Mouse (Mus musculus) hindbrain, embryonic 11.5 days (tissue): ENCODE measurements around the gene Sec31b. TPM values are rescaled to one million over a fixed set of nuclear protein-coding genes. Genes with fewer than 3 reads are reported as not detected.

Source experiments
- ATAC-seq: fragments of 200-750 bp; cut with Nextera tagmentation; 2 replicates; pipeline ENCODE4 v1.8.0; 2017; ENCODE audit warnings: mild to moderate bottlenecking, moderate TSS enrichment, moderate library complexity; ENCODE audit not compliant: low FRiP score
- DNase-seq: peaks from one replicate; pipeline ENCODE4 v3.0.0-alpha.2; 2015; ENCODE audit warnings: low spot score
- H3K27ac ChIP-seq: fragments of 300-500 bp; sonication (generic); 2 replicates; pipeline ENCODE4 v1.5.1; 2014; ENCODE audit warnings: mild to moderate bottlenecking, low read depth, low read length
- H3K27me3 ChIP-seq: fragments of 300-500 bp; sonication (generic); 2 replicates; pipeline ENCODE4 v1.6.1; 2014; ENCODE audit warnings: mild to moderate bottlenecking, low read length, moderate library complexity, mixed read lengths; ENCODE audit not compliant: control insufficient read depth, insufficient read depth
- H3K36me3 ChIP-seq: fragments of 300-500 bp; sonication (generic); 2 replicates; pipeline ENCODE4 v1.6.1; 2014; ENCODE audit warnings: mild to moderate bottlenecking, low read length, moderate library complexity, mixed read lengths; ENCODE audit not compliant: control insufficient read depth, insufficient read depth
- H3K4me1 ChIP-seq: fragments of 300-500 bp; sonication (generic); replicated peaks from 2 replicates; pipeline ENCODE4 v1.6.1; 2014; ENCODE audit warnings: low read length, mixed read lengths; ENCODE audit not compliant: control insufficient read depth, insufficient read depth
- H3K4me2 ChIP-seq: fragments of 300-500 bp; sonication (generic); replicated peaks from 2 replicates; pipeline ENCODE4 v1.6.1; 2014; ENCODE audit warnings: mild to moderate bottlenecking, low read depth, low read length
- H3K4me3 ChIP-seq: fragments of 300-500 bp; sonication (generic); 2 replicates; pipeline ENCODE4 v1.5.1; 2014; ENCODE audit warnings: low read depth, low read length
- H3K9ac ChIP-seq: fragments of 300-500 bp; sonication (generic); 2 replicates; pipeline ENCODE4 v1.6.1; 2014; ENCODE audit warnings: low read depth, low read length
- H3K9me3 ChIP-seq: fragments of 300-500 bp; sonication (generic); 2 replicates; pipeline ENCODE4 v1.6.1; 2016; ENCODE audit warnings: low read length; ENCODE audit not compliant: control insufficient read depth
- WGBS: fragments of 180-500 bp; shearing (Covaris S2); extraction: QIAGEN DNeasy Blood & Tissue Kit; methylation state at CpG from one replicate; pipeline ENCODE4 v1.1.7; 2014; 5-methylcytosine and 5-hydroxymethylcytosine counted together
- polyA plus RNA-seq: library from polyadenylated mRNA; unstranded; fragments of >200 nt; fragmentation: Nextera tagmentation; extraction: Ambion mirVana; gene quantifications from 2 replicates; pipeline ENCODE4 v1.2.1, GENCODE M21; 2014

The Sec31b gene
- polyA plus RNA-seq = 0.13 and 0.22 TPM in 2 replicates

- H3K27me3 ChIP-seq = no peaks in the 10 kb centered on the region
- WGBS = 1% methylated on average over 47 of the region's 47 CpGs
- 0 out of 2 replicates have a peak, but pooled peaks cover 2% of the 10 kb centered on the region for H3K9me3 ChIP-seq
- H3K9ac ChIP-seq = peak within 1 kb of the TSS; percentile 35; the same call in 1 of the 2 replicates
- H3K36me3 ChIP-seq = peaks cover 2% of the 10 kb centered on the region; the same call in 1 of the 2 replicates
- DNase-seq = peak; percentile 59
- H3K4me3 ChIP-seq = peak within 1 kb of the TSS; percentile 46
- H3K27ac ChIP-seq = no peak within 1 kb of the TSS
- H3K4me2 ChIP-seq = peak within 1 kb of the TSS; percentile 86
- H3K4me1 ChIP-seq = no peaks in the 10 kb centered on the region; the same call in 1 of the 2 replicates
- ATAC-seq = peak; percentile 67
Measured at GRCm38 (mm10) chr19:44545321-44546041, at the start of gene Sec31b. Sec31b (minus strand) TSS chr19:44545864.

DNA sequence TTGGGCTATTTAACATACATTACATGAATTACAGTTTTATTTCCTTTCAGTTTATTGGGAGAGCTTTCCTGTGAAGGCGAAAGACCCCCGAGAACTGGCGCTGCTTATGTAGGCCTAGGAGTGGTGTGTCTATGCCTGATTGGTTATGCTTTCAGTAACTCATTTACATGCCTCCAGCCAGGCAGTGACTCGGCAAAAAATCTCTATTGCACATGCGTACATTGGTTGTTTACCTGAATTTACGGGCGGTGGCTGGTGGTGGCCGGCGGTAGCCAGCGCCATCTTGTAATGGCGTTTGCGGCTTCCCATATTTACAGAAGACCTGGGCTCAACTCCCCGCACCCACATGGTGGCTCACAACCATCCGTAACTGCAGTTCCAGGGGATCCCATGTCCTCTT is 48.5 kb upstream of the Sec31b start:
- ATAC-seq = no peak
- Histone ChIP-seq H3K36me3 (no peaks in the 10 kb centered on the region), H3K27ac (no peak overlapping the region), H3K4me1 (no peaks in the 10 kb centered on the region), H3K27me3 (no peaks in the 10 kb centered on the region), H3K4me3 (no peak overlapping the region), H3K9me3 (no peaks in the 10 kb centered on the region), H3K4me2 (no peak overlapping the region), H3K9ac (no peak overlapping the region)
- no peak for DNase-seq
- WGBS = 96% methylated on average over 14 of the region's 14 CpGs

DNA sequence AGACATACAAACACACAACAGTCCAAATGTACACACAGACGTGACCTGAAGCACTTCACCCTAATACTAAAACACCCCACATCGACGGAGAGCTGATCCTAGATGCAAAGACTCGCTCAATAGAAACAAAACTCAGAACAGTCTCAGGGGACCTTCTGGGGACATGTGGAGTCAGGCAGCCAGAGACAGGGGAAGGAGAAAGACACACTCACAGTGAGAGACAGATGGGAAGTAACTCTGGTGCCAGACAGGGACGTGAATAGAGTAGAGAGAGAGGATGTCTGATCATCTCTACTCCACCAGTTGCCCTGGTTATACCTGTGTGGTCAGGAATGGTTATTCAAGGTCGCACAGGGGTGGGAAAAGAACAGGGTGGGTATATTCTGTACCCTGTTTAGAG is 46.0 kb upstream of the Sec31b start:
- no peak for ATAC-seq
- Histone ChIP-seq H3K27ac (peak overlapping the region; percentile 47; the same call in 1 of the 2 replicates), H3K4me3 (no peak overlapping the region), H3K27me3 (0 out of 2 replicates have a peak, but pooled peaks cover 2% of the 10 kb centered on the region), H3K4me2 (no peak overlapping the region), H3K9me3 (no peaks in the 10 kb centered on the region), H3K36me3 (no peaks in the 10 kb centered on the region), H3K4me1 (no peaks in the 10 kb centered on the region), H3K9ac (no peak overlapping the region)
- 74% methylated on average over 6 of the region's 6 CpGs for WGBS
- no peak for DNase-seq

DNA sequence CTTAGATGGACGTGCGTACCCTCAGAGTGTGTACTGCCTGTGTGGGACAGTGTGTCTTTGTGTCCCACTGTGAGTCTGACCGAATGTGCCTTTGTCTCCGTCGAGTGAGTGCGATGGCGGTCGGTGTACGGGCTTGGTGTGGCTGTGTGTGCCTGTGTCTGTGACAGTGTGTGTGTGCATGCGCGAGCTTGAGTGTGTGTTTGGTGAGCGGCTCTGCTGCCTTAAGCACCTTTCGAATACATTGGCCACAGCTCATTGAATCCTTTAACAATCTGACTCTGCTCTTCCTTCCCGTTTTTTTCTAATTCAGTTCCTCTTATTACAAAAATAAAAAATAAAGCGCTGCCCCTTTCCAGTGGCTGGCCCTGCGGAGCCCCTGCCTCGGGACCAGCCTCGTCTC is 45.3 kb upstream of the Sec31b start:
- Histone ChIP-seq H3K4me1 (no peaks in the 10 kb centered on the region), H3K9ac (no peak overlapping the region), H3K27me3 (0 out of 2 replicates have a peak, but pooled peaks cover 2% of the 10 kb centered on the region), H3K27ac (peak overlapping the region; percentile 47; the same call in 1 of the 2 replicates), H3K36me3 (no peaks in the 10 kb centered on the region), H3K4me3 (no peak overlapping the region), H3K4me2 (no peak overlapping the region), H3K9me3 (no peaks in the 10 kb centered on the region)
- DNase-seq = no peak
- ATAC-seq = no peak
- WGBS = 82% methylated on average over 18 of the region's 18 CpGs

GRCm38 (mm10) chr19:44589591-44590223 is 44.0 kb upstream of the Sec31b start:
- Histone ChIP-seq H3K4me2 (no peak overlapping the region), H3K9me3 (no peaks in the 10 kb centered on the region), H3K4me1 (no peaks in the 10 kb centered on the region), H3K36me3 (no peaks in the 10 kb centered on the region), H3K4me3 (no peak overlapping the region), H3K9ac (no peak overlapping the region), H3K27ac (no peak overlapping the region), H3K27me3 (peaks cover 6% of the 10 kb centered on the region; the same call in 1 of the 2 replicates)
- 55% methylated on average over 7 of the region's 7 CpGs for WGBS
- DNase-seq = no peak
- no peak for ATAC-seq

DNA sequence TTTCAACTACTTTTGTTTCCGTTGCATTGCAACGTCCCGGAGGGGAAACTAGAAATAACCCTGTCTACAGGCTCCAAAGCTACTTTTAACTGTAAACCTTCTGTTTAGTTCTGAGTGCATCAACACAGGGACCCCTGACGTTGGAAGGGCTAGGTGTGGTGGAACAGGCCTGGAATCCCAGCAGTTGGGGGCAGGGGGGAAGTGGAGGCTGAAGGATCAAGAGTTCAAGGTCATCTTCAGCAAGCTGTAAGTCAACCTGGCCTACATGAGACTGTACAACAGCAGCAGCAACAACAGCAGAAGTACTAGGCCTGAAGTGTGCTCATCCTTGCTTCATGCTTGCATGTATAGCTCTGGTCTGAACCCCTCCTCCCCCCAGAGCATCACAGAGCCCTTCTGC is 42.4 kb upstream of the Sec31b start:
- H3K27ac ChIP-seq = no peak overlapping the region
- DNase-seq (no peak), ATAC-seq (no peak)
- 32% methylated on average over 4 of the region's 4 CpGs for WGBS
- H3K4me1 ChIP-seq = no peaks in the 10 kb centered on the region
- peaks cover 10% of the 10 kb centered on the region; the same call in 1 of the 2 replicates for H3K27me3 ChIP-seq
- no peak overlapping the region for H3K4me3 ChIP-seq
- no peaks in the 10 kb centered on the region for H3K9me3 ChIP-seq
- no peak overlapping the region for H3K9ac ChIP-seq
- no peak overlapping the region for H3K4me2 ChIP-seq
- H3K36me3 ChIP-seq = no peaks in the 10 kb centered on the region

DNA sequence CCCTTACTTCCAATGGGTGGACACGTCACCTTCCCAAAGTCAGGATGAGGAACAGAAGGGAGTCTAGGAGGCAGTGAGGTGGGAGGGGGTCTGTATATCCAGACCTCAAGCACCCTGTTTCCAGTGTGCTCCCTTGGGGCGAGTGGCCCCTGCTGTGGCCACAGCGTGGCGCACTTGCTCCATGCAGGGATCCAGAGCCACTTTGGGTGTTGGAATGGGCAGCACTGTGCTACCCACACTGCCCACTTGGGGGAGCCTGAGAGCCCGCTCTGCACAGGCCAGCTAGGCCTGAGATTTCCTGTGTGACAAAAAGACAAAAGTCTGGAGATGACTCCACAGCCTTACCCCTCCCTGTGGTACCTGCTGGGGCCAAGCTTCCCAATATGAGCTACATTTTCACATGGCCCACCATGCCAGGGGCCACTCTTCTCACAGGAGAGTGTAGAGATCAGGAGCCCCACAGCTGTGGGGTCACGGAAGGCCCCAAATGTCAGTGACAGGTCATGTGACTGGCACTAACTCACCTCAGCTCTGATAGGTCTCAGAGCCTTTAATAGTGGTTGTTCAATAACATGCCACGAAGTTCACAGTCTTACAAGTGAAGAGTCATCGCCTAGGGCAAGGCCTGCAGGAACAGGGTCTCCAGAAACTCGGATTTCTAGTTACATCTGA is 37.1 kb upstream of the Sec31b start:
- WGBS = 34% methylated on average over 9 of the region's 9 CpGs
- Histone ChIP-seq H3K4me1 (no peaks in the 10 kb centered on the region), H3K4me2 (no peak overlapping the region; the same call in 1 of the 2 replicates), H3K4me3 (no peak overlapping the region), H3K9ac (no peak overlapping the region), H3K27me3 (peaks cover 10% of the 10 kb centered on the region; the same call in 1 of the 2 replicates), H3K9me3 (no peaks in the 10 kb centered on the region), H3K36me3 (no peaks in the 10 kb centered on the region), H3K27ac (no peak overlapping the region)
- peak; percentile 82 for ATAC-seq
- DNase-seq = peak; percentile 97

GRCm38 (mm10) chr19:44582103-44582502 is 36.4 kb upstream of the Sec31b start:
- no peak overlapping the region for H3K9ac ChIP-seq
- no peak for DNase-seq
- peak; percentile 17; the same call in 1 of the 2 replicates for ATAC-seq
- no peak overlapping the region for H3K27ac ChIP-seq
- H3K36me3 ChIP-seq = no peaks in the 10 kb centered on the region
- H3K4me2 ChIP-seq = no peak overlapping the region
- H3K4me1 ChIP-seq = no peaks in the 10 kb centered on the region
- H3K27me3 ChIP-seq = peaks cover 9% of the 10 kb centered on the region; the same call in 1 of the 2 replicates
- 86% methylated on average over 10 of the region's 10 CpGs for WGBS
- no peaks in the 10 kb centered on the region for H3K9me3 ChIP-seq
- no peak overlapping the region for H3K4me3 ChIP-seq
